Mouse (Mus musculus) testis, adult 2 months (tissue): ENCODE measurements at regions not wholly inside any gene's neighbourhood (a gene's known extent, or its start where the extent isn't known, plus 50 kb on each side); places are given as distances from the start of the nearest gene placed in this dataset.

Experiments used
- H3K27ac ChIP-seq: fragments of 200-500 bp; 2 replicates; pipeline ENCODE4 v1.5.1; 2012; ENCODE audit warnings: low read depth, low read length; ENCODE audit not compliant: control insufficient read depth, insufficient read depth
- H3K27me3 ChIP-seq: fragments of 200-500 bp; 2 replicates; pipeline ENCODE4 v1.6.1; 2012; ENCODE audit warnings: mild to moderate bottlenecking, low read length, moderate library complexity; ENCODE audit not compliant: control insufficient read depth, insufficient read depth
- H3K36me3 ChIP-seq: fragments of 200-500 bp; 2 replicates; pipeline ENCODE4 v1.6.1; 2012; ENCODE audit warnings: mild to moderate bottlenecking, low read length; ENCODE audit not compliant: control insufficient read depth, insufficient read depth
- H3K4me1 ChIP-seq: fragments of 200-500 bp; 2 replicates; pipeline ENCODE4 v1.6.1; 2012; ENCODE audit warnings: low read length; ENCODE audit not compliant: control insufficient read depth, insufficient read depth
- H3K4me3 ChIP-seq: fragments of 200-500 bp; 2 replicates; pipeline ENCODE4 v1.5.1; 2012; ENCODE audit warnings: low read depth, mild to moderate bottlenecking, low read length, moderate library complexity, mixed read lengths; ENCODE audit not compliant: control insufficient read depth
- CTCF ChIP-seq: fragments of 200-500 bp; IDR thresholded peaks from 2 replicates; pipeline ENCODE4 v1.5.1; 2012; ENCODE audit warnings: low read depth, mild to moderate bottlenecking, inconsistent platforms, low read length, moderate library complexity; ENCODE audit not compliant: control insufficient read depth, insufficient read depth, insufficient replicate concordance
- POLR2A ChIP-seq: fragments of 200-500 bp; IDR thresholded peaks from 2 replicates; pipeline ENCODE4 v1.6.1; 2012; ENCODE audit warnings: low read depth, mild to moderate bottlenecking, inconsistent platforms, low read length, moderate library complexity; ENCODE audit not compliant: control insufficient read depth

GRCm38 (mm10) chr1:186552689-186553088, 153.1 kb downstream of the Tgfb2 start:
- H3K4me1 ChIP-seq, result no peaks in the 10 kb centered on the region
- H3K36me3 ChIP-seq, result no peaks in the 10 kb centered on the region
- H3K27ac ChIP-seq, result no peak overlapping the region
- TF ChIP-seq POLR2A (no peak), CTCF (no peak)
- no peak overlapping the region for H3K4me3 ChIP-seq
- H3K27me3 ChIP-seq, result no peaks in the 10 kb centered on the region

DNA sequence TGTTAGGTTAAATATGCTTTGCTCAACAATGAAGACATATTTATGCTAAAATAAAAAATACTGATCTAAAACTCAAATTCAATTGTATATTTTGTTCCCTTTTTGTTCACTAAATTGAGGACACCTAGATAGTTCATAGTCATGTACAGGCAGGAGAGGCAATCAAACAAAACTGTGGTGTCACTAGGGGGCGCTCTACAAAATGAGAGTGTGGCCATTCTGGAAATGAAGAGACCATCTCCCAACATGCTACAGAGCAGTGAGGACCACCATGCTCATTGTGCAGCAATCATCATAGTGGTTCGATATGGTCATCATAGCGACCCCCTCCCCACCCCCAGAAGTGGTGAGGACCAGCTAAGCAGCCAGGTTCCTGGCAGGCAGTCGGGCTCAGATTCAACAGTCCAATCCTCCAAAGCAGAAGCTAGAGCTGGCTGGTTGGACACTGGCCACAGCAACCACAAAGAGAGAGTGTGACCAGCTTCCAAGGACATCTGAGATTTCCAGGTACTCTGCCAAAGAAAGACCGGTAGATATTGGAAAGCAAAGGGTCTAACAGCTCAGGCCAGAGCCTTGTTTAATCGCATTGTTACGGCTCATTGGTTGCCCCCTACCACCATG, 155.4 kb downstream of the Tgfb2 start:
- Histone ChIP-seq H3K27ac (no peak overlapping the region), H3K4me1 (peaks cover 6% of the 10 kb centered on the region)
- TF ChIP-seq CTCF (peak; percentile 14; the same call in 1 of the 2 replicates), POLR2A (no peak)

DNA sequence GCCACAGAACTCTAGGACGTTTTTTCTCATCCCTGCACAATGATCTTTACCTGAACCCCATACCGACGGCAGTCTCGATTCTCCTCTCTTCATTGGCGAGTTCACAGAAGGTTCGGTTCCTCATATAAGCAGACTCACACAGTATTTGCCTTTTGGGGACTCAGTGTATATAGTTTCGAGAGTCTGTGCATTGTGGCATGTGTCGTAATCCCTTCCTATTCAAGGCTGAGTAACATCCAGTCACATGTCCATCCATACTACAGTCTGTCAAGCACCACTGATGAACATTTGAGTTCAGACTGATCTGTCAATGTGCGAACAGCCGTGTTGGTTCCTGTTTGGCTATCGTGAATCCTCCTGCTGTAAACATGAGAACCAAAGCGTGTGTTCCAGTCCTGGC, 156.6 kb downstream of the Tgfb2 start:
- TF ChIP-seq POLR2A (no peak), CTCF (no peak)
- Histone ChIP-seq H3K27me3 (no peaks in the 10 kb centered on the region), H3K27ac (no peak overlapping the region), H3K36me3 (no peaks in the 10 kb centered on the region), H3K4me3 (no peak overlapping the region), H3K4me1 (peaks cover 6% of the 10 kb centered on the region)

More for the DNA sequence above, 155.4 kb downstream of the Tgfb2 start:
- Histone ChIP-seq H3K27me3 (no peaks in the 10 kb centered on the region), H3K36me3 (no peaks in the 10 kb centered on the region), H3K4me3 (no peak overlapping the region)

DNA sequence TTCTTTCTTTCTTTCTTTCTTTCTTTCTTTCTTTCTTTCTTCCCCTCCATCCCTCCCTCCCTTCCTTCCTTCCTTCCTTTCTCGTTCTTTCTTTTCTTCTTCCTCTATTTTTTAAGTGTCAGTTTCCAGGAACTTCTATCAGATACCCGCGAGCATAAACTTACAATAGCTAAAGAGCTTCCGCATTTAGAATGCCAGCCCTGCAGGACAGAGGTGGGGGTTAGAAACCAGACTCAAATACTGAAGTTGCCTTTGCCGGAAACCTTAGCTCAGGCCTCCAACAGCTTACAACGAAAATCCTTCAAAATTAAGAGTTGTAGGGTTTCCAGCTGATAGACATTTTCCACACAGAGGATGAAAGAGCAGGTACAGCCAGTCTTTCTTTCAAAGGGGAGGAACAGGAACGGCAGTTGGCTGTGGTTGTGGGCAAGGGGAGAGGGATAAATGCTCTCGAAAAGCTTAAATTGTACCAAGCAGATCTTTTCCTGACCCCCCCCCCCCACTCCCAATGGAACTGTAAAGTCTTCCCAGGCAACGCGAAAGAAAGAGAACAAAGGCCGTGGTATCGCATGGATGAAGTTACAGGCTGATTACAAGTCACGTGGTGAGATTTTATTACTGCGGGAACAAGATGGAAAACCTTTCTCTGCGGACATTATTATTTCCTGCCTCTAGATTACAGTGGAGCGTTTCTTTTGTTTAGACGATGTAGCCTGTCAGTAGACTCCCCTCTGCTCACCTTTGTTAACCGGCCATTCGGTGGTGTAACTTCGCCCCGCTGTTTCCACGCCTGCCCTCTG, 159.2 kb downstream of the Tgfb2 start:
- peaks cover 6% of the 10 kb centered on the region for H3K4me1 ChIP-seq
- TF ChIP-seq POLR2A, result no peak
- no peaks in the 10 kb centered on the region for H3K27me3 ChIP-seq
- no peaks in the 10 kb centered on the region for H3K36me3 ChIP-seq
- peak overlapping the region; percentile 5; the same call in 1 of the 2 replicates for H3K4me3 ChIP-seq
- no peak overlapping the region for H3K27ac ChIP-seq

DNA sequence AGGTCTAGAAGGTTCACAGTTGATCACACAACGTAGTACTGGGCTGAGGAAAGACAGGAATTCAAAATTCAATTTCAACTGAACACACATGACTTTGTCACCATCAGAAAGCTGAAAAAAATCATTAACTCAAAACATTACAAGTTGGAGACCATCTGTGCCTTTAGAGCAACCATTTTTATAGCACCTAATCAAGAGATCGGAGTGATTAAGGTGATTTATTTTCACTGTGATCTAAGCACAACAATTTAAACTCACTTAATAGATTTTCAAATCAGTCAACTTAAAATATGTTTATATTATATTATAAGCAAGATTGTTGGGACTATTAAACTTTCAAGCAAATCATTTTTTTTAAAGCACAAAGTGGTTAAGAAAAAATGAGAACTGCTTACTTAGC, 165.7 kb downstream of the Tgfb2 start:
- H3K27ac ChIP-seq, result no peak overlapping the region
- H3K36me3 ChIP-seq, result no peaks in the 10 kb centered on the region
- H3K4me3 ChIP-seq, result no peak overlapping the region
- TF ChIP-seq POLR2A (no peak), CTCF (no peak)
- H3K4me1 ChIP-seq, result no peaks in the 10 kb centered on the region
- no peaks in the 10 kb centered on the region for H3K27me3 ChIP-seq

DNA sequence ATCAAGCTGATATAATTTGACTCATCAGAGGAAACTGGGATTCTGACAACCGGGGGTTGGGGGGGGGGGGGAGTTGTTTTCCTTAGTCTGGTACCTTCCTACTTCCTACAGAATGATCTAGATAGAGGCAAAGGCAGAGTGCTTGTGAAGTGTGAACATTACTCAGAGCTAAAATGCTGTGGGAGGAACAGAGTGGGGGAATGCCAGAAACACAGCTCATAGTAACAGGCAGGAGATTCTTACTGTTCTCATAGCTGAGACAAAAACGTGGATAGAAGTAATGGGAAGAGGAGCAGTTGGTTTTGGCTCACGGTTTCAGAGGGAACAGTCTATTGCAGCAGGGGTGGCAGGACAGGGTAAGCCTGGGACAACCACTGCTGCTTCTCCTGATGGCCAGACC, 167.6 kb downstream of the Tgfb2 start:
- Histone ChIP-seq H3K27me3 (no peaks in the 10 kb centered on the region), H3K27ac (no peak overlapping the region), H3K36me3 (no peaks in the 10 kb centered on the region), H3K4me3 (no peak overlapping the region), H3K4me1 (no peaks in the 10 kb centered on the region)
- no peak for TF ChIP-seq CTCF
- TF ChIP-seq POLR2A, result no peak

GRCm38 (mm10) chr1:186515976-186516375, 189.8 kb downstream of the Tgfb2 start:
- Histone ChIP-seq H3K27ac (no peak overlapping the region), H3K4me3 (no peak overlapping the region), H3K27me3 (no peaks in the 10 kb centered on the region), H3K4me1 (no peaks in the 10 kb centered on the region; the same call in 1 of the 2 replicates), H3K36me3 (no peaks in the 10 kb centered on the region)
- TF ChIP-seq POLR2A (no peak), CTCF (no peak)
